Mouse (Mus musculus) brain, embryonic 14.5 days (tissue): Measurements from ENCODE around the gene Fam129a.

ENCODE experiments used
- CTCF ChIP-seq: fragments of 200-500 bp; IDR thresholded peaks from 2 replicates; pipeline ENCODE4 v1.5.1; 2012; ENCODE audit warnings: inconsistent platforms, mild to moderate bottlenecking, moderate library complexity, borderline replicate concordance; ENCODE audit not compliant: insufficient read depth, insufficient read length; ENCODE audit errors: extremely low read depth
- POLR2A ChIP-seq: fragments of 200-500 bp; IDR thresholded peaks from 2 replicates; pipeline ENCODE4 v1.6.1; 2012; ENCODE audit warnings: mild to moderate bottlenecking, inconsistent platforms, borderline replicate concordance; ENCODE audit not compliant: poor library complexity, insufficient read depth, insufficient read length, severe bottlenecking; ENCODE audit errors: extremely low read depth

DNA sequence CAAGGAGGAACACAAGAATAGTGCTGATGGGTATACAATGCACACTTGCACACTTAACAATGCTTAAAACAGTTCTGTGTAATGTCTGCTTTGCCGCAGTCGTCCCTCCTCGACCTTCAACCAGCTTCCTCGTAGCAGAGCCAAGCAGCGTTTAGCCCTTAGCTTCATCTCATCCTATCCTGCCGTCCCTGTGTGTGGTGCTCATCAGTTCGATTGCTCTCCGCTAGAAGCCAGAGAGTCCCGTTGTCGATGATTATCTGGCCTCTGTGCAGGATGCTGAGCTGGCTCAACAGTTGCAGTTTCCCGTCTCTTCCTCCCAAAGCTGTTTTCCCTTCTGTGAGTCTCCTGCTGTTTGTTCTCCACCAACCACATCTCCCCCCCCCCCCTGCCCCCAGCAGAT, 10.4 kb upstream of the Fam129a start:
- TF ChIP-seq CTCF (no peak), POLR2A (no peak)
